Mouse (Mus musculus) embryonic facial prominence, embryonic 15.5 days (tissue): ENCODE data around the gene Sfxn1. TPM values are rescaled to one million over a fixed set of nuclear protein-coding genes. Genes with fewer than 3 reads are reported as not detected.

Source experiments
- ATAC-seq: fragments of 200-750 bp; cut with Nextera tagmentation; 2 replicates; pipeline ENCODE4 v1.8.0; 2017; ENCODE audit warnings: low read depth, moderate TSS enrichment; ENCODE audit not compliant: insufficient number of reproducible peaks, low FRiP score, low TSS enrichment
- H3K27ac ChIP-seq: fragments of 300-500 bp; sonication (generic); replicated peaks from 2 replicates; pipeline ENCODE4 v1.5.1; 2015; ENCODE audit warnings: mild to moderate bottlenecking, inconsistent platforms
- H3K27me3 ChIP-seq: fragments of 300-500 bp; sonication (generic); 2 replicates; pipeline ENCODE4 v1.6.1; 2015; ENCODE audit warnings: inconsistent platforms
- H3K36me3 ChIP-seq: fragments of 300-500 bp; sonication (generic); 2 replicates; pipeline ENCODE4 v1.6.1; 2015; ENCODE audit warnings: mild to moderate bottlenecking, inconsistent platforms
- H3K4me1 ChIP-seq: fragments of 300-500 bp; sonication (generic); 2 replicates; pipeline ENCODE4 v1.6.1; 2015; ENCODE audit warnings: inconsistent platforms
- H3K4me2 ChIP-seq: fragments of 300-500 bp; sonication (generic); replicated peaks from 2 replicates; pipeline ENCODE4 v1.6.1; 2015; ENCODE audit warnings: mild to moderate bottlenecking, inconsistent platforms
- H3K4me3 ChIP-seq: fragments of 300-500 bp; sonication (generic); replicated peaks from 2 replicates; pipeline ENCODE4 v1.5.1; 2015; ENCODE audit warnings: mild to moderate bottlenecking, inconsistent platforms
- H3K9ac ChIP-seq: fragments of 300-500 bp; sonication (generic); 2 replicates; pipeline ENCODE4 v1.6.1; 2015; ENCODE audit warnings: inconsistent platforms
- H3K9me3 ChIP-seq: fragments of 300-500 bp; sonication (generic); replicated peaks from 2 replicates; pipeline ENCODE4 v1.6.1; 2016; ENCODE audit warnings: inconsistent platforms
- WGBS: fragments of 180-500 bp; shearing (Covaris S2); methylation state at CpG from one replicate; pipeline ENCODE4 v1.1.7; 2015; 5-methylcytosine and 5-hydroxymethylcytosine counted together
- polyA plus RNA-seq: library from polyadenylated mRNA; unstranded; fragments of >200 nt; fragmentation: Nextera tagmentation; extraction: Ambion mirVana; gene quantifications from 2 replicates; pipeline ENCODE4 v1.2.1, GENCODE M21; 2015

Gene Sfxn1
- polyA plus RNA-seq, 1 experiment from 2014 or later, result 44.6 TPM

DNA sequence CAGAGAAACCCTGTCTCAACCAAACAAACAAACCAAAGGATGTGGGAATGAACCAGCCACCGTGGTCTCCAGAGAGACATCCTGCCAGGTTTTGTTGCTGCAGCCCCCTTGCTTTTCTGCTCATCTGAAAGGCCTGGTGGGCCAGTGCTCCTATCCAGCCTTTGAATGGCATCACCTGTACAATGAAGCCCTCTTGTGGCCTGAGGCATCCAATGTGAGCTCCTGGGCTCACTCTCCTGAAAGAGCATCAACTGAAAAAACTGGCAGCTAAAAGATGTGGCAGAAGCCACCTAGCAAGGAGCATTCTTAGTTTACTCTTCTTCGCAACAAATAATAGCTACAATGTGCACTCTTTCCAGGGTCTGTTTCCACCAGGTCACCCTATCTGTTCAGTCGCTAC, 9.6 kb upstream of the Sfxn1 start:
- no peak for ATAC-seq
- H3K4me3 ChIP-seq, result no peak overlapping the region
- peaks cover 4% of the 10 kb centered on the region for H3K27me3 ChIP-seq
- no peaks in the 10 kb centered on the region for H3K36me3 ChIP-seq
- no peaks in the 10 kb centered on the region for H3K9me3 ChIP-seq
- WGBS, result 84% methylated on average over 3 of the region's 3 CpGs
- H3K9ac ChIP-seq, result no peak overlapping the region
- H3K4me2 ChIP-seq, result no peak overlapping the region
- no peak overlapping the region for H3K27ac ChIP-seq
- no peaks in the 10 kb centered on the region for H3K4me1 ChIP-seq

DNA sequence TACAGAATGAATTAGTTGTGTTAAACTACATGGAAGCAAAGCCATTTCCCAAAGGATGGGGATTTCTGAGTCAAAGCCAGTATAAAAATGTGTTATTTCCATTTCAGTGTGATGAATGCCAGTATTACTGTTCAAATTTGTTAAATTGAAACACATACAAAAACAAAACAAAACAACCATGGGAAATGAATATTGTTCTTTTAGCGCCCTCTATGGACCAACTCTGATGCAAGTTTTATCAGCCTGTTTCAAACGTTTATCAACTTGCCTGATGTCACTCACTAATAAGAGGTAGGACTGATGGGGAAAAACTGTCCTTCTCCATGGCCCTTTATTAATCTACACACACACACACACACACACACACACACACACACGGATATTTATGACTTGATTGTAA, 8.4 kb upstream of the Sfxn1 start:
- H3K9me3 ChIP-seq, result no peaks in the 10 kb centered on the region
- H3K4me3 ChIP-seq, result no peak overlapping the region
- H3K27ac ChIP-seq, result no peak overlapping the region
- no peak for ATAC-seq
- no peak overlapping the region for H3K4me2 ChIP-seq
- no peak overlapping the region for H3K9ac ChIP-seq
- peaks cover 4% of the 10 kb centered on the region; the same call in 1 of the 2 replicates for H3K27me3 ChIP-seq
- H3K36me3 ChIP-seq, result no peaks in the 10 kb centered on the region
- no peaks in the 10 kb centered on the region for H3K4me1 ChIP-seq
- 4% methylated on average over 3 of the region's 3 CpGs for WGBS

DNA sequence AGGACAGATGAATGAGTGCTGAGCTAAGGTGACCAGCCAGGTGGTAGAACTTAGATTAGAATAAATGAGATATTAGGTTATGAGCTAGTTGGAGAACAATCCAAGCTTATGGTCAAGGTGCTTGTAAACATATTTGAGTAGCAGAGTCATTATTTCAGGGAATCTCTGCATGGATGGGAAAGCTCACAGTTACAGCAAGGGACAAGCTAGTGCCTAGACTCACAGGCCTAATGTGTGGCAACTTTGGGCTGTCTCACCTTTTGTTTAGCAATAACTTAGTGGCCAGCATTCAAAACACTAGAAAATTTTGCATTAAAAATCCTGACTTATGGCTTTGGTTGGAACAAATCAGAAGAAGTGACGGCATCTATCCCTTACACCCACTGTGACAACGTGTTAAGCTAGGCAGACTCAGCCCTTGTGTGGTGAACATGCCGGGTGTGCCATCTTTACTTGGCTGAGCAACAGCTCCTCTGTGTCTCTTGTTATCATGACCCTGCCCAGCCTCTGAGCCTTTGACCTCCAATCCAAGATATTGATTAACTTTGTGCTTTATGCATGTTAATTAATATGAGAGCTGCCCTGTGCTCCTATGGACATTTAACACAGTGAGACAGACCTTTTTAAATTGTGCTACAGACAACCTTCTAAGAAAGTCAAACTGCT, 5.5 kb upstream of the Sfxn1 start:
- Histone ChIP-seq H3K27me3 (peaks cover 4% of the 10 kb centered on the region; the same call in 1 of the 2 replicates), H3K36me3 (no peaks in the 10 kb centered on the region), H3K9ac (no peak overlapping the region), H3K4me3 (no peak overlapping the region), H3K4me2 (no peak overlapping the region), H3K27ac (no peak overlapping the region), H3K4me1 (no peaks in the 10 kb centered on the region), H3K9me3 (no peaks in the 10 kb centered on the region)
- 81% methylated on average over 3 of the region's 3 CpGs for WGBS
- ATAC-seq, result no peak

DNA sequence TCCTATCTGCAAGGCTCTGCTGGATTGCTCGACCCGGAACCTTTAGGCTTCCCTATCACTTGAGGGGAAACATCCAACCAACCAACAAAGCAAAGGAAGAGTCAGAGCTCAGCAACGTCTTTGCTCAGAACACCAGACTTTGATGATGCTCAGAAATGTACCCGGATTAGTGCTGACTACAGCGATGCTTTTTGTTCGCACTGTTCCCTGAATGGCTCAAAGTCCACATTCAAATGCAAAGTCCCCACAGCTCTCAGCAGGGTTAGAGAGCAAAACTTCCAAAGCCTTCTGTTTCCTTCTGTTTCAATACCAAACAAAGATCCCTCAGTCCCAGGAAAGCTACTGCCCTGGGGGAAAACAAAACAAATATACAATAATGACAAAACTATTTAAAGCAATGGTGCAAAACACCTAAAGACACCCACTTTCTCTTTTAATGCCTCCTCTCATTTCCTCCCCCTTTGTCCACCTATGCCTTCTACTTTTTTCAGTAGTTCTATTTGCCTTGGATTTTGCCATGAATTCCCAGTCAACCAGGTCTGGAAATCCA, 4.0 kb upstream of the Sfxn1 start:
- no peaks in the 10 kb centered on the region for H3K9me3 ChIP-seq
- no peak overlapping the region for H3K27ac ChIP-seq
- no peak for ATAC-seq
- H3K4me2 ChIP-seq, result no peak overlapping the region
- 19% methylated on average over 6 of the region's 6 CpGs for WGBS
- no peaks in the 10 kb centered on the region for H3K4me1 ChIP-seq
- no peak overlapping the region for H3K4me3 ChIP-seq
- no peak overlapping the region for H3K9ac ChIP-seq
- no peaks in the 10 kb centered on the region for H3K36me3 ChIP-seq
- peaks cover 4% of the 10 kb centered on the region; the same call in 1 of the 2 replicates for H3K27me3 ChIP-seq

DNA sequence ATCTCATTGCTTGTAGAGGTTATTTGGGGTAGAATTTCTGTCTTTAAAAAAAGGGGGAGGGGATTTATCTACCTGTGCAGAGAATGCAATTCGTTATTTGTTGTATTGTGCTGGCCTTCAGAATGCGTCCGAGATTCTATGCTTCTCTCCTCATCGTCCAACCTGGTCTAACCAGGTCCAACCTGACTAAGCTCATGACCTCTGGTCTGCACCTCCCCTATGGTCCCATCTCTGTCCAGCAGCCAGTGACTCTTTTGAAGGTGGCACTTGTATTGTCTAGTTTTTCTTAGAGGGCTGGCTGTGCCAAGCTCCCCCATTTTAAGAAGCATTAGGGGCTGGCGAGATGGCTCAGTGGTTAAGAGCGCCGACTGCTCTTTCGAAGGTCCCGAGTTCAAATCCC, 658 bp upstream of the Sfxn1 start:
- ATAC-seq, result no peak
- Histone ChIP-seq H3K4me1 (no peaks in the 10 kb centered on the region), H3K4me2 (no peak overlapping the region), H3K4me3 (no peak overlapping the region), H3K27me3 (no peaks in the 10 kb centered on the region), H3K27ac (no peak overlapping the region), H3K9me3 (no peaks in the 10 kb centered on the region), H3K36me3 (no peaks in the 10 kb centered on the region), H3K9ac (no peak overlapping the region)
- WGBS, result 96% methylated on average over 9 of the region's 9 CpGs

DNA sequence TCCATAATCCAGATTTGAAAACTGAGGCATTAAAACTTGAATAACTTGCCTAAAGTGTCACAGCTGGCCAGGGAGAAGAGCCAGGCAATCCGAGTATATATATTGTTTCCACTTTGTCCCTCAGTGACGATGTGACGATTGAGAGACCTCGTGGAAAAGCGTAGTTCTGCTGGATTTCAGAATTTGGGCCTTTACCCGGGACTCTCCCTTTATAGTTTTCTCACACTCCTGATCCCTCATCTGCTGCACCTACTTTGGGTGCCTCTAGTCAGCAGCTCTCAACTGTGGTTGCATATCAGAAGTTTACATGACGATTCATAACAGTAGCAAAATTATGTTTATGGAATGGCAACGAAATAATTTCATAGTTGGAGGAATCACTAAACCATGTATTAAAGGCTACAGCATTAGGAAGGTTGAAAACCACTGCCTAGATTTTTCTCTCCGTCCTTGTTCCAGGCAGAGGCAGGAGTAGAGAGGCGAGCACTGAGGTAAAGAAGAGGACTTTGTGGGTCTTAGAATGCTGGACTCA, 923 bp downstream of the Sfxn1 start:
- no peak overlapping the region for H3K27ac ChIP-seq

DNA sequence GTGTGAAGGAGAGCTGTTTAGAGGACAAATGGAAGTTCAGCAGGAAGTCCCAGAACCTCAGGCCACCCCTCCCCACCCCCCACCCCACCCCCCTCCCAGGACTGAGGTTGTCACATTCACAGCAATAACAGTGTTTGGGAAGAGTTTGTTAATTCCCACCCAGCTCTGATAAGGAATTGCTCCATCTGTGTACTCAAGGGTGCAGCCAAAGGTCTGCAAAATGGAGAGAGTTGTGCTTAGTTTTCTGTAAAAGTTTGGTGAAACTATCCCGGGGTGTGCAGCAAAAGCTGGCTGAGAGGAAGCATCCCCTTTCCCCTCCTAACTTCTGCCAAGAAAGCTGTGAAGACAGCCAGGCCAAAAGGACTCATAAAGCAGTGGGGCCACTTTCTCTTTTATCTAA, 1.4 kb downstream of the Sfxn1 start:
- H3K36me3 ChIP-seq, result no peaks in the 10 kb centered on the region
- no peak overlapping the region for H3K9ac ChIP-seq
- no peaks in the 10 kb centered on the region for H3K9me3 ChIP-seq
- H3K4me3 ChIP-seq, result peak overlapping the region; percentile 79; the same call in 1 of the 2 replicates
- H3K4me2 ChIP-seq, result peak overlapping the region; percentile 79; the same call in 1 of the 2 replicates
- 28% methylated on average over 1 of the region's 1 CpGs for WGBS
- no peaks in the 10 kb centered on the region for H3K4me1 ChIP-seq
- ATAC-seq, result no peak
- no peak overlapping the region for H3K27ac ChIP-seq
- no peaks in the 10 kb centered on the region for H3K27me3 ChIP-seq

More for the DNA sequence above, 923 bp downstream of the Sfxn1 start:
- H3K9me3 ChIP-seq, result no peaks in the 10 kb centered on the region
- H3K27me3 ChIP-seq, result no peaks in the 10 kb centered on the region
- WGBS, result 31% methylated on average over 10 of the region's 10 CpGs
- 0 out of 2 replicates have a peak overlapping the region, but pooled peaks have one; percentile 59 for H3K9ac ChIP-seq
- peak overlapping the region; percentile 79 for H3K4me2 ChIP-seq
- H3K4me3 ChIP-seq, result peak overlapping the region; percentile 79
- no peaks in the 10 kb centered on the region for H3K36me3 ChIP-seq
- no peak for ATAC-seq
- no peaks in the 10 kb centered on the region for H3K4me1 ChIP-seq

DNA sequence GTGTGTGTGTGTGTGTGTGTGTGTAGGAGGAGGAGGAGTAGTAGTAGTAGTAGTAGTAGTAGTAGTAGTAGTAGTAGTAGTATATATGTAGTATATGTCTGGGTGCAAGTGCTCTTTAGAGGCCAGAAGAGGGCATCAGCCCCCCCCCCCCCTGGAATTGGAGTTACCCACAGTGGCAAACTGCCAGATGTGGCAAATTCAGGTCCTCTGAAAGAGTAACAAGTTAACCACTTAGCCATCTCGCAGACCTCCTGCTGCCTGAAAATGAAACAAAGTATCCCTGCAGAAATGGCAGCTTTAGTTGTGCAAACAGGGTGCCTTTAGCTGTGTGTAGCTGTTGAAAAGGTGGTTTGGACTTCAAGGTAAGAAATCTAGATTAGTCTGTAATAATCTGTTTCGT, 1.8 kb downstream of the Sfxn1 start:
- Histone ChIP-seq H3K4me3 (no peak overlapping the region), H3K27me3 (no peaks in the 10 kb centered on the region), H3K4me1 (peaks cover 1% of the 10 kb centered on the region; the same call in 1 of the 2 replicates), H3K36me3 (no peaks in the 10 kb centered on the region), H3K4me2 (0 out of 2 replicates have a peak overlapping the region, but pooled peaks have one; percentile 79), H3K9me3 (no peaks in the 10 kb centered on the region), H3K27ac (no peak overlapping the region), H3K9ac (no peak overlapping the region)
- 70% methylated on average over 2 of the region's 2 CpGs for WGBS
- no peak for ATAC-seq

DNA sequence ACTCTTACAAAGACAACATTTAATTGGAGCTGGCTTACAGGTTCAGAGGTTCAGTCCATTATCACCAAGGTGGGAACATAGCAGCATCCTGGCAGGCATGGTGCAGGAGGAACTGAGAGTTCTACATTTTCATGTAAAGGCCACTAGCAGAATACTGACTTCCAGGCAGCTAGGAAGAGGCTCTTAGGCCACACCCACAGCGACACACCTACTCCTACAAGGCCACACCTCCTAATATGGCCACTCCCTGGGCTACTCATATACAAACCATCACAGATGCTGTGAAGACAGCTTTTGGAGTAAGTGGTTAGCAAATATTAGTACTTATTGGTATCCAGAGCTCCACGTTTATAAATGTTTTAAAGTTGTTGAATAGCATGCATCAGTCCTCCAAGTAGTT, 3.7 kb downstream of the Sfxn1 start:
- Histone ChIP-seq H3K9ac (no peak overlapping the region), H3K27me3 (no peaks in the 10 kb centered on the region), H3K4me2 (no peak overlapping the region), H3K27ac (no peak overlapping the region), H3K4me1 (peaks cover 9% of the 10 kb centered on the region; the same call in 1 of the 2 replicates), H3K9me3 (no peaks in the 10 kb centered on the region), H3K36me3 (no peaks in the 10 kb centered on the region), H3K4me3 (no peak overlapping the region)
- no peak for ATAC-seq
- WGBS, result 91% methylated on average over 2 of the region's 2 CpGs

DNA sequence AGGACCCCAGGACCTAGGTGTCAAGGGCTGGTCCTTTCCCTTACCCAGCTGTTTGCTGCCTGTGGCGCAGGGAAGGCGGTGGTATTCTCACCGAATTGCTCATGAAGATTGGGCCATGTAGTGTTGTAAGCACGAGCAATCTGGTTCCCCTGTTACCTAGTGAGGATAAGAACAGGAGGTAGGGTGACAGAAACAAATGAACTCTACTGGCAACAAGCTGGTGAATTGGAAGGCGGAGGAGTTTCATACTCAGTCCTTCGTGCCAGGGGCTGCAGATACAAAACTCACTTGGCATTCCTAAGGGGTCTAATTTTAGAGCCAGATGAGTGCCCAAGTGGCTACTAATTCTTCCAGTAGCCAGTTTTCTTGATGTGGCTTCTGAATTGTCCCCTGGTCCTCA, 4.4 kb downstream of the Sfxn1 start:
- no peak overlapping the region for H3K27ac ChIP-seq
- H3K9me3 ChIP-seq, result no peaks in the 10 kb centered on the region
- no peak for ATAC-seq
- no peaks in the 10 kb centered on the region for H3K27me3 ChIP-seq
- H3K9ac ChIP-seq, result no peak overlapping the region
- H3K4me1 ChIP-seq, result peaks cover 9% of the 10 kb centered on the region; the same call in 1 of the 2 replicates
- H3K4me2 ChIP-seq, result no peak overlapping the region
- WGBS, result 91% methylated on average over 6 of the region's 6 CpGs
- no peak overlapping the region for H3K4me3 ChIP-seq
- H3K36me3 ChIP-seq, result no peaks in the 10 kb centered on the region

DNA sequence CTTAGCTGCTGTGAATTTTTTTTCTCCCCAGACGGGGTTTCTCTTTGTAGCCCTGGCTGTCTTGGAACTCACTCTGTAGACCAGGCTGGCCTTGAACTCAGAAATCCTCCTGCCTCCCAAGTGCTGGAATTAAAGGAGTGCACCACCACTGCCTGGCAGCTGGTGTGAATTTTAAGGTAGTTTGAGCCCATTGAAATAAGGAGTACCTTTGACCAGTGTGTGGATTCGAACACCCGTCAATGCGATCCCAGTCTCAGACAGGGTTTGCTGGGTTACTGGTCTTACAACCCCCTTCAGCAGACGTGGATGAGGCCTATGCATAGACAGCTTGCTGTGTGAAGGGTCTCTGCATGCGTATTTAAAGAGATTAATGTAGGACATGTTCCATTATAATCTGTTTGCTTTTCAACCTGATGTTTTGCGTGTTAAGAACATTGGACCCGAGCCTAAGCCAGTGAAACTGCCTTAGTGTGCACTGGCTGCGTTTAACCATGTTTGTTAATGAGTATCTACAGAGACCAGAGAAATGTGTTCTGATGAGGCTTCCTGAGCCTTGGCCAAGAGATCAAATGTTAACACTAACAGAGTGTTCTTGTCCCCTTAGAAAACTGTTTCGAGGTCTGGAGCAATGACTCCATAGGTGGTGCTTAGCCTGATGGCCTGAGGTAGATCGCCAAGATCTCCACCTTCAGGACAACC, 5.2 kb downstream of the Sfxn1 start:
- Histone ChIP-seq H3K4me3 (no peak overlapping the region), H3K27me3 (no peaks in the 10 kb centered on the region), H3K9ac (no peak overlapping the region), H3K27ac (no peak overlapping the region), H3K4me1 (peaks cover 9% of the 10 kb centered on the region; the same call in 1 of the 2 replicates), H3K4me2 (no peak overlapping the region), H3K9me3 (no peaks in the 10 kb centered on the region), H3K36me3 (no peaks in the 10 kb centered on the region)
- ATAC-seq, result no peak
- WGBS, result 87% methylated on average over 11 of the region's 11 CpGs
